Mouse (Mus musculus): ENCODE measurements at regions not wholly inside any gene's neighbourhood (a gene's known extent, or its start where the extent isn't known, plus 50 kb on each side); places are given as distances from the start of the nearest gene placed in this dataset.

- DNase-seq (ENCODE audit: low spot score in 2 of 2) = peak in 1 of 2 experiments; percentile 4
Measured at GRCm38 (mm10) chr12:96922752-96923151, 1230.7 kb downstream of the Flrt2 start.
